Mouse (Mus musculus): ENCODE data around the gene Cd63.

The Cd63 gene

DNA sequence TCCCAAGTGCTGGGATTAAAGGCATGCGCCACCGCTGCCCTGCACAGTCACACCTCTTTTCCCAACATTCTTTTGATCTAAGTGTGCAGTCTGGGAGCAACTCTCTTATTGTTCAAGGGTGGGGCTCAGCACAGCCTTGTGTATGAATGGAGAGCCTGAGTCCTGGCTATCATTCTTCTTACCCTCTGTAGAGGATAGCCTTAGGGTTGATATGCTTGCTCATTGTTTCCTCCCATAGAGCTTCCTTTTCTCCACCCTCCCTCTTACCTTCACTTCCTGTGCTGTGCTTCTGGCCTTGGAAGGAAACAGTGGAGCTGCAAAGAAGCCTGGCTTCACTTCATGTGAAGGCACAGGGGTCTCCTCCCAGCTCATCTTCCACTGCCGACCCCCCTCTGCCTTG lies at the start of gene Cd63:
TSS of gene Cd63 (plus strand) at position 292 of the 400 bp plus-strand sequence.
- no peak for DNase-seq (ENCODE audit: low spot score)

DNA sequence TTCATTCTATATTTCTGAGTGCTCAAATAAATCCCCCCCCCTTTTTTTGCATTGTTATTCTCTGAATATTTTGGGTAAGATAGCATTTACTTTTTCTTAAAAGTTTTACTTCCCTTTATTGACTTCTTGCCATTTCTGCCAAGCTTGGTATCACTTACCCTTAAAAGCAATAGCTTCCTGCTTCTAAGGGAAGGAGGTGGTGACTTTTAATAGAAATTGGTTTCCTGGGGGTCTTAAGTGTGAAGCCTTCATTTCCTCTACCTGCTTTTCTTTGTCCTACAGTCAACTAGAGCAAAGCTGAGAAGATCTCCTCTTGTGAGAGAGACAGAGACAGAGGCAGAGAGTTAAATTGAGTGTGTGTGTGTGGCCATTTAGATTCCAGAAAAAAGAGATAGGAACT lies 39.6 kb upstream of the Cd63 start:
- DNase-seq (ENCODE audit: low spot score) = no peak

DNA sequence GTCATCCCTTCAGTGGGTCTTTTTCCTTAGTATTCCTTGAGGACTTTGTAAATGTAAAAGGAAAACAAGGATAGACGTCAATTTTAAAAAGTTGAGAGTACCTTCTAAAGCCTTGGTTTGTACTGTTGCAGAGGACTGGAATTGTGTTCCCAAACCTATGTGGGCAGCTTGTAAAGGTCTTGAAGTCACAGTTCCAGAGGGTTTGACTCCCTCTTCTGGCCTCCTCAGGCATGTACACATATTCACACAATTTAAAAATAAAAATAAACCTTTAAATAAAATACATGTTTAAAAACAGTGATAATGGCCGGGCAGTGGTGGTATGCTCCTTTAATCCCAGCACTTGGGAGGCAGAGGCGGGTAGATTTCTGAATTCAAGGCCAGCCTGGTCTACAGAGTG lies 34.7 kb upstream of the Cd63 start:
- DNase-seq (ENCODE audit: low spot score) = no peak

DNA sequence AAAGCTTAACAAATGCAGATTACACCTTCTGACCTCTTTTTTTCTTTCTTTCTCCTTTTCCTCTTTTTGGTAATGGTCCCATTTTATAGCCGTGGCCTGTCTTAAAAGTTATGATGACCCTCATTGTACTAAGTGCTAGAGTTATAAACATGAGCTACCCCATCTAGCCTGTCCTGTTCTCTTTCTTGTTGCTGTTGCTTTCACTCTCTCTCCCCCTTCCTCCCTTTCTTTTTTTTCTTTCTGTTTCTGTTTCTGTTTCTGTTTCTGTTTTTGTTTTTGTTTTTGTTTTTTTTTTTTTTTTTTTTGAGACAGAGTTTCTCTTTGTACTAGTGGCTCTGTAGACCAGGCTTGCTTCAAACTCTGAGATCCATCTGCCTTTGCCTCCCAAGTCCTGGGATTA lies 34.3 kb upstream of the Cd63 start:
- DNase-seq (ENCODE audit: low spot score) = no peak

DNA sequence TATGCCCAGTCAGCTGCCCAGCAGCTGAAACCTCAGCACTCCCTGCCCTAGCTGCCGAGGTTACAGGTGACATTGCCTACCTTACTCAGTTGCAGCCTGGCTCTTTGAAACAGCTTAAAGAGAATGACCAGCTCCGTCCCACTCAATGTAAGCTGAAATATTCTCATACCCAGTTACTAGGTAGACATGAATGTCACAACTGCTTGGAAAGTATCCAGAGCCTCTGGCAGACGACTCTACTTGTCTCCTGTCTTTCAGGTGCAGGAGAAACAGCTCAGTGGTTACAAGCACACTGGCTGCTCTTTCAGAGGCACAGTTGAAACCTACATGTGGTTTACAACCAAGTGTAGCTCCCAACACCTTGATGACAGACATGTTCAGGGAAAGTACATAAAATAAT lies 30.4 kb upstream of the Cd63 start:
- no peak for DNase-seq (ENCODE audit: low spot score)

DNA sequence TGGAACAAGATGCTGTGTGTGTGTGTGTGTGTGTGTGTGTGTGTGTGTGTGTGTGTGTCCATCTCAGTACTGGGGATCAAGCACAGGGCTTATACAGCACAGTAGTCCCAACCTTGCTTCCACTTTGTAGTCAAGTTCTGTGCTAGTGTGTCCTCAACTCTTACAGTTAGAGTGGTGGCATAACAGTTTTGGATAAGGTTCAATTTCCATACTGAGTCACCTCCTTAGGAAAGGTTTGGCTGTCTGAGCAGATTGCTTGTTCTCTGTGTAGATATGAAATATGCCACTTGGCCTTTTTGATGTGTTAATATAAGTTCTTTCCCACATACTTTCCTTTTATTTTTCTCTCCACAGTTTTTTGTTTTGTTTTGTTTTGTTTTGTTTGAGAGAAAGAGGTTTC lies 22.5 kb upstream of the Cd63 start:
- DNase-seq (ENCODE audit: low spot score) = no peak

DNA sequence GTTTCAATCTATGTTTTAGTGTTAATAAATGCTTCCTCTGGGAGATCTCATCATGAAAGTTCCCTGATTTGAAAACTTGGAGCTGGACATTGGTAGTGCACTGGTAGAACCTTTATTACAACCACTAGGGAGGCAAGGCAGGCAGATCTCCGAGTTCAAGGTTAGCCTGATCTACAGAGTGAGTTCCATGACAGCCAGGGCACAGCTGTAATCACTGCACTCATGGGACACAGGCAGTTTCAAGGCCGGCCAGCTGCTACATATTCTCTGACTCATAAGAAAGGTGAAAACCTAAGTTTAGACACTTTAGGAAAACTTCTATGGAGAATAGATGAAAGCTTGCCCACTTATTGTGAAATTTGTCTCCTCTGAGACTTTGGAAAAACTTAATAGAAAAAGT lies 22.0 kb upstream of the Cd63 start:
- no peak for DNase-seq (ENCODE audit: low spot score)

DNA sequence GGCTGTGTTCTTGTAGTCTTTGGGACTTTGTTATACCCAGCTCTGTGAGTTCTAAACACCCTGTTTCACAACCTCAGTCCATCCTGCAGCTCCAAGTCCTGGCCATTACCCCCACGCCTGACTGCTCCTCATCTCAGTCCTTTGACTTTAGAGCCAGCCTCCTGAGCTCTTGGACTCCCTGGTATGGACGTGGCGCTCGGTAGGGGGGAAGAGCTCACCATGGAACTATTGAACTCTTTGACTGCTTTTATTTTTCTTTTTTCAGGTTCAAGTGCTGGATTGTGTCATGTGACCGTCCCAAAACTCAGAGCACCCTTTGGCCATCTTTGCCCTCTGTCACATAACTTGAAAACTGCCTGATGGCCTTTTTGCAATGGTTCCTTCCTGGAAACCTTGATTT lies 18.7 kb upstream of the Cd63 start:
- DNase-seq (ENCODE audit: low spot score) = no peak

DNA sequence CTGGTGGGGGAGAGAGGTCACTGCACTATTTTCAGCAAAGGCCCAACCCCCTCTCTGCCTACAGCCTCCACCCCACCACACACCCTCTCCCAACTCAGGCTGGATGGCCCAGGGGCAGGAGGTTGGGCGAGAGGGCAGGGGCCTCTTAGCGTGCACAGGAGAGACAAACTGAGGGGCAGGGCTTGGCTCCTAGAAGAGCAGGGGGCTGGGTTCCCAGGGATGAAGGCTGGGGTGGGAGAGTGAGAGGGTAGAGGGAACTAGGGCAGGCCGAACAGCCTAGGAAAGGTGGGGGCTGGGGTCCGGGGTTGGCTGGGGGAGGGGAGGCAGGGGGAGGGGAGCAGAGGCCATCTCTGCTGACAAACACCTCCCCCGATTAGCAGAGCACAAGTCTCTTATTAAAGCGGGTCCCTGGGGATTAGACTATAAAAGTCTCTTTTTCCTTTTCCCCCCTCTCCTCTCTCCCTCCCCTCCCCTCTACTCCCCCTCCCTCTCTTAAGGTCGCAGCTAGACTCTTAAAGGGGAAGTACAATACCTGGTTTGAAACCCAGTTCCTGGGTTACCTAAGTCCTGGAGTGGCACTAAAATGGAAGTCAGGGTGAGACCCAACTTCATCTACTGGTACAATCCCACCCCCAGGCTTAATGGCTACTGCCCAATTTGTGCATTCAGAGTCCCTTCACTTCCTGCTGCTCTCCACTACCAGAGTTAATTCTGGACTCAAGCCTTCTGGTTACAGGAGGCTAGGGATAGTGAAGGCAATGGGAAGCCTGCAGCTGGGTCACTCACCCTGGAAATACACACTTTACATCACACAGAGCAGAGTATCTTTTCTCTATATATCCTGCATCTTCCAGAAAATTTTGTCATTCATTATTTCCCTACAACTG lies 11.6 kb upstream of the Cd63 start:
- DNase-seq (ENCODE audit: low spot score) = no peak

DNA sequence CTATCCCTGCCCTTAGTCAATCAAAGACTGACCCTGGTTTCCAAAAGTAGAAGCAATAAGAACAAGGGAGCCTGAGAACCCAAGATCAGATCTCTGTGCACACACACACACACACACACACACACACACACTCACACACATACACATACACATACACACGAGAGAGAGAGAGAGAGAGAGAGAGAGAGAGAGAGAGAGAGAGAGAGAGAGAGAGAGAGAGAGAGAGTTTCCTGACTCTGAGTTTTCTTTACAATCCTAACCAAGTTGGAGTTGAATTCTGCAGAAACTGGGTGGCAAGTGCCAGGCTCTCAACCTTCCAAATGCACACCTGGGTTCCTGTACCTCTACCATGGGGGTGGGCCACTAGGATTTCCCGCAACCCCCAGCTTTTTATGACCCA lies 10.9 kb upstream of the Cd63 start:
- DNase-seq (ENCODE audit: low spot score) = no peak

DNA sequence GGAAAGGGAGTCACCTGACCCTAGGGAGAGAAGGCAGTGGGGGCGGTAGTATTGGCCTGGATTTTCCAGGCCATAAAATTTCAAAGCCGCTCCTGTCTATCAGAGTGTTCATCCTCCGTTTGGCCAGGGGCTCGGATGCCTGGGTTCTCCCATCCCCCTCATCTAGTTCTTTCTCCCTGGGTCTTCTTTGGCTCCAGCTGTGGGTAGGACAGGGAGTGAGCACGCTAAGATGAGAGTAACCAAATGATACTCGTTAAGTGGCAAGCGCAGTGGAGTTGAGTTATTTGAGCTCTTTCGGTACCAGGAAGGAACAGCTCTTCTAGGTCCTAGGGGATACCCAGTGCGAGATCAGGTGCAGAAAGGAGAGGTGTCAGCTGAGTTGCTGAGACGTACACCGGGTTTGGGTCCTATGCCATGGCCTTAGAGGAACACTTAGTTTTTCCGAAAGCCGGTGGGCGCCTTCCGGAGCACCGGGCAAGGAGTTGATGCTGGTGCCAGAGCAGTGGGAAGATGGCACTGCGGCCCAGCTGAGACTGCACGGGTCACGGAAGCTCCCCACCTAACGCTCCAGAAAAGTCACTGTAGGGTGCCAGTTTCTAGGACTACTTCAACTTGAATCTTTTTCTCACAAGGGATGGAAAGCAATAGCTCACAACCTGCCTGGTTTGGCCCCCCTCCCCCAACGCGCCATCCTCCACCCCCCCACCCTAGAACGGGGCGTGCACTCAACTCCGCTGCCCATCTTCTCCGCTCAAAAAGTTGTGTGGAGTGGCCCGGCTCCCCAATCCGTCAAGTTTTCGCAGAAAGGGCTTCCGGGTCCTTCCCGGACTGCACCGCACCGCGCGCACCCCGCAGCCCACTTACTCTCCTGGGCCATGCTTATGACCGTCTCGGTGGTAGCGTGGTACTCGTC lies 10.2 kb upstream of the Cd63 start:
- no peak for DNase-seq (ENCODE audit: low spot score)

DNA sequence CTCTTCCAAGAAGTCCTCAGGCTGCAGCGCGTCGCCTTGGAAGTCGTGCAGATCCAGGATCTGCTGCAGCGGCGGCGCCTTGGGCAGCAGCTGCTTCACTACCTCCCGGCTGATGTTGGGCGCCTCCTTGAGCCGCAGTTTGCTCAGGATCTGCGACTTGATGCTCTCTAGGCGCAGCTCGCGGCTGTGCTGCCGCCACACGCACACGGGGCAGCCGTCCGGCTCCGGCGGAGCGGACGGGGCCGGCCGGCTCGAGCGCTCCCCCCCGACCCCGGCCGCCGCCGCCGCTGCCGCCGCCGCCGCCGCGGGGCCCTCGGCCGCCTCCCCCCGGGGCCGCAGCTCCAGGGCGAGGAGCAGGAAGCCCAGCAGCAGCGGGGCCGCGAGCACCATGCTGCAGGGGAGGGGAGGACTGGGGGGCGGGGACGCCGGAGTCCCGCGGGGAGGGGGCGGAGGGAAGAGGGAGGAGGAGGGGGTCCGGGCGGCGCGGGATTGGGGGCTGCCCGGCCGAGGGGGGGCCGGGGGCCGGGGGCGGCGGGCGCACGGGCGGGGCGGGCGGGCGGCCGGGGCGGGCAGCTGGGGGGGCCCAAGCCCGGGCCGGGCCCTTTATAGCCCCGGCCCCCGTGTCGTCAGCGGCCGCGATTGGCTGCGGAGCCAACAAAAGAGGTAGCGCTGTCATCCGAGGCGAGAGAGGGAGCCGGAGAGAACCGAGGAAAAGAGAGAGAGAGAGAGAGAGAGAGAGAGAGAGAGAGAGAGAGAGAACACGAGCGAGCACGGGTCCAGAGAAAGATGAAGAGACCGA lies 9.3 kb upstream of the Cd63 start, which contains the start of gene Gdf11:
TSS of gene Gdf11 (minus strand) at position 423 of the 799 bp plus-strand sequence.
- no peak for DNase-seq (ENCODE audit: low spot score)

DNA sequence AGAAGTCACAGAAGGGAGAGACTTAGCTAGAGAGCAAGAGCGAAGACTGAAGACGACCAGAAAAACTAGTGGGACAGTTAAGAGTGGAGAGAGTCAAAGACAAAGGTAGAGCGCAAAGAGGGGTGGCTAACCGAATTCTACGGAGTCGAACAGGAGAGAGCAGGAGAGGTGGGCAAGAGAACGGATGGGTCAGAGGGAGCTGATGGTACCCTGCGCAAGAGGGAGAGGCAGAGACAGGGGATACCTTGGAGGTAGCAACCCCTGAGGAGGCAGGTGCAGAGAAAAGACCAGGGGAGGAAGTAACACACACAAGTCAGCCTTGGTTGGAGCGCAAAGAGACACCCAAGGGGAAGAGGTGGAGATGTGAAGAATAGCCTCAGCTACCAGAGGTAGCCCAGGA lies 8.5 kb upstream of the Cd63 start:
- no peak for DNase-seq (ENCODE audit: low spot score)

DNA sequence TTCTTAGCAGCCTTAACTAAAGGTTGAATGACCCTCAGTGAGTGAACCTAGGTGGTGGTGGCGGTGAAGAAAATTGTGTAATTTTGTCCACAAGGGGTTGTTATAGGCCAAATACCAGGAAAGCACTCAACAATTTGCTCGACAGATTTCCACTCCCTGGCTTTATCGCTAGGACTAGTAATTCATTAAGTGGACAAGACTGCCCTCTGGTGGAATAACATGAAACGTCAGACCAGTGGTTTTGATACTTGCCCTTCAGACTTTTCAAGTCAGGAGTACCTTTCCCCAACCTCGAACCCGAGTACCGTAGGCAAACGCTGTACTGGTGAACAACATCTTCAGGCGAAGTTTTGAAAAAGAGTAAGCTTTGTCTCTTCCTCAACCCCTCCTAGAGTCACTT lies 5.4 kb upstream of the Cd63 start:
- DNase-seq (ENCODE audit: low spot score) = peak; percentile 42

DNA sequence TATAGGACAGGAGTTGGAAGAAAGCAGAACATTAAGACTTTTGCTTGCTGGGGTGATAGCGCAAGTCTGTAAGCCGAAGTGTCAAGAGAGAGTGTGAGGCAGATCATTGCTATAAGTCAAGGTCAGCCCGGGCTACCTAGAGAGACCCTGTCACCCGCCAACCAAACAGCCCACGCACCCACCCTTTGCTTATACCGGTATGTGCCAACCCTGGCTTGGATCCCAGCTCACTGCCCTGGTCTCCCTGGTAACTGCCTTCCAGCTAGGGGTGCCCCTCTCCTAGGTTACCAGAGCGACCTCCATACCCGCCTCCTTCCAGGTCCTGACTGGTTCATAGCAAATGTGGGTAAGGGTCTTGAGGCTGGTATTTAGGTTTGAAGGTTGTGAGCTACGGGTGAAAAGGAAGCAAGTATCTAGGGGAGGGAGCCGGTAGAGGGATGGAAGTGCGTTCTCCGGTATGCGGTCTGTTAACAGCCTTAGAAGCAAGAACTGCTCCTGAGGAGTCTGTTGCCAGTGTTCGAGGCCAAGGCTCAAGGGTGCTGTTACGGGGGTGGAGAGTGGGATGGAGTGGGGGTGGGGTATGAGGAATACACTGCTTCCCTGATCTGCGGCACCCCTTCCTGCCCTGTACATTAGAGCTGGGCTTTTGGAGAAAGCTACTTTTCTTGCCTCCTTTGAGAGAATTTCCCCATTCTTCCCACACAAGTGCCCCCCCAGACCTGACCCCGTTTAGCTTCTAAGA lies 4.7 kb upstream of the Cd63 start:
- no peak for DNase-seq (ENCODE audit: low spot score)

DNA sequence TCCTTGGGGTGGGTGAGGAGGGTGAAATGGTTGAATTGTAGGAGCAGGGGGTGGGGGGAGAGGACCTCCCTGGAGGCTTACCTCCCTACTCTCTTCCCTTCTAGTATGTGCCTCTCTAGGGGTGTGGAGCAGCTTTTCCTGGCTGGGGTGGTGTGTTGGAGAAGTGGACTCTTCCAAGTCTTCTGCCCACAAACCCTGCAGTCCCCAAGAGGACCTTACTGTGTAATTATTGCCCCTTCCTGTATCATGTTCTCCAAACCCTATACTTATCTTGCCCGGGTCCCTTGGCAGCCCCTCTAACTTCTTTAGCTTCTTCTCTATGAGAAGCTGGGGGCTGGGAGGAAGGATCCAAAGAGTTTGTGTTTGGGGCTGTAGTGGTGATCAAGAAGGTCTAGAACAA lies 4.0 kb upstream of the Cd63 start:
- no peak for DNase-seq (ENCODE audit: low spot score)

DNA sequence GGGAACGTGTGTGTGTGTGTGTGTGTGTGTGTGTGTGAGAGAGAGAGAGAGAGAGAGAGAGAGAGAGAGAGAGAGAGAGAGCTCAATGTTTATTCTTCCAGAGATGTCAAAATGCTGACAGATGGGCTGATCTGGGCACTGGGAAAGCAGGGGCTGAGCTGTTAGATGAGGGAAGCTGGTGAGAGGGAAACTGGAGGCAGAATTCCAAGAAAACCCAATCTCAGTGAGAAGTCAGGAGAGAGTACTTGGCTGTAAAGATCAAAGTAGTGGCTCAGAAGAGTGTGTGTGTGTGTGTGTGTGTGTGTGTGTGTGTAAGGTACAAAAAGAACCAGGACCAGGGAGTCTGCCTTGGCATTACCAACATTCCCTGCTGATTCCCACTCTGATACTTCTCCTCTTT lies 3.3 kb upstream of the Cd63 start:
- no peak for DNase-seq (ENCODE audit: low spot score)

DNA sequence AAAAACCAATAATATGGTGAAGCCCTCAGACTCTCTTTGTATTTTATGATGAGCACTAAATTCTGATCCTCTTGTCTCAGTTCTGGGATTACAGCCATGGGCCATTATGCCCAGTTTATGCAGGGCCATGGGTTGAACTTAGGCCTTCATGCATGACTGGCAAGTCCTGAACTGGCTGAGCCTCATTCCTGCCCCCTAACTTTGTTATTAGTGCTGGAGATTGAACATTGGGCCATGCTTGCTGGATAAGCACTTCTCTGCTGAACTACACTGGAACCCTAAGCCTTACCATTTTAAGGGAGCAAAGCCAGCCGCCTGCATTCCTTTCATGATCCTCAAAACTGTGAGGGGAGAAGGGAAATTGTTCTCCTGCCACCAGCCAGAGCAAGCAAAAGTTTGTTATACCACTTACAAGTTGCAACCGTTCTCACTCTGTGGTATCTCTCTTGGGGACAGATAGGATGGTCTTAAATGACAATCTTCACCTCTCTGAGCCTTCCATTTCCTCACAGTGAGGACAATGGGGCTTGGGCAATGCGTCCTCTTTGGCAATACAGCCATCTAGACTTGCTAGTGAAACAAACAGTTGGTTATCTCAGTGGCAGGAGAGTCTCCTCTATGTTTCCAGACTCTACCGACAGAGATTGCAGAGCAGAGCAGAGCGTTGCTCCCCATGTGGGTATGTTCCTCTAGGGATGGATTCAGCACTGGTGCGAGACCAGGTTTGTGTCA lies 864 bp upstream of the Cd63 start:
- DNase-seq (ENCODE audit: low spot score) = no peak

DNA sequence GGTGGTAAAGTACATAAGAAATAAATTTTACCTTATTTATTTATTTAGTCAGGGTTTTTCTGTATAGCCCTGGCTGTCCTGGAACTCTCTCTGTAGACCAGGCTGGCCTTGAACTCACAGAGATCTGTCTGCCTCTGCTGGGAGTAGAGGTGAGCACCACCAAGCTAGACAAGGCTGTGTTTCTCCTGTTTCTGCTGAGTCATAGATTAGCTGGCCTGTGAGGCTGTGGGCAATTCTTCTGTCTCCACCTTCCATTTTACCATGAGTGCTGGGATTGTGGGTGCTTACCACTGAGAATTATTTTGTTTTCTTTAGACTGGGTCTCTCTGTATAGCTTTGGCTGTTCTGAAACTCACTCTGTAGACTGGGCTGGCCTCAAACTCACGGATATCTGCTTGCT lies 620 bp downstream of the Cd63 start:
- no peak for DNase-seq (ENCODE audit: low spot score)

DNA sequence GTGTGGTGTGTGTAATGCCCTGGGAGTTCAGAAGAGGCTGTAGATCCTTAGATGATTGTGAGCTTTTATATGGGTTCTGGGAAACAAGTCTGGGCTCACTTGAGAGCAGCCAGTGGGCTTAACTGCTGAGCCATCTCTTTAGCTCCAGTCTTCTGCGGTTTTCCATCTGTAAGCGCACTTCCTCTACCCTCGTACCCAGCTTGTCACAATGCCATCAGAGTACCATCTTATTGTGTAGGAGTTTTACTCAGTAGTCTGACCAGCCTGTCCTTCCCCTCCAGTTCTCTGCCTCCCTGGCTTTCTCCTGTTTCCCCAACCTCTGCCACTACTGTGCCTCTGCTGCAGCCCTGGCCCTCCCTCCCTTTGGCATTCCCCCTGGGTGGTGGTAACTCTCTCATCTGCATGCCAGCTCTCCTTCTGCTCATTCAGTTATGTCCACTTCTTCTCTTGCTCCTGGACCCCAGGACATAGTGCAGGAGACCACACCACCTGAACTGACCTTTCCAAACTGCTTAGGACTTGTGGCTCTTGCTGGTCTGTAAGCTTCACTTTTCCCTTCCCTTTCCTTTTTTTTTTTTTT lies 1.7 kb downstream of the Cd63 start:
- no peak for DNase-seq (ENCODE audit: low spot score)

DNA sequence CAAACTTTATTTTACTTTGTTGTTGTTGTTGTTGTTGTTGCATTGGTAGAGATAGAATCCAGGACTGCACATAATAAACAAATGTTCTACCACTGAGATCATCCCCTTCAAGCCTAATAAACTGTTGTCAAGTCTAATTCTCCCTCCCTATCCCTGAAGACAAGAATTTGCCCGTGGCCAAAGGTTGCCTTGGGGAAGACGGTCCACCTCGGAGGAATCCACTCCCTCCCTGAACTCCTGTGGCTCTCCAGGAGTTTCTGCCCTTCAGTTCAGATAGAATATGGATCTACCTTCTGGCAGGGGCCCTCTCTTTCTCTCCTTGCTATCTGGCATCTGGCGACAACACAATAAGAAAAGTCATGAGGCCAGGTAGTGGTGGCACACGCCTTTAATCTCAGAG lies 4.0 kb downstream of the Cd63 start:
- no peak for DNase-seq (ENCODE audit: low spot score)
